Mouse (Mus musculus) neural tube, embryonic 13.5 days (tissue): ENCODE results near the gene Dhx58. TPM values are rescaled to one million over a fixed set of nuclear protein-coding genes. Genes with fewer than 3 reads are reported as not detected.
A peak's percentile ranks its signal among the peaks of the same experiment; 100 is the strongest.

Experiments
- ATAC-seq: fragments of 200-750 bp; cut with Nextera tagmentation; 2 replicates; pipeline ENCODE4 v1.8.0; 2017; ENCODE audit warnings: low read depth, mild to moderate bottlenecking, moderate TSS enrichment, moderate library complexity
- H3K27ac ChIP-seq: fragments of 300-500 bp; sonication (generic); replicated peaks from 2 replicates; pipeline ENCODE4 v1.5.1; 2015; ENCODE audit warnings: moderate library complexity, mild to moderate bottlenecking, inconsistent platforms
- H3K27me3 ChIP-seq: fragments of 300-500 bp; sonication (generic); 2 replicates; pipeline ENCODE4 v1.6.1; 2015; ENCODE audit warnings: mild to moderate bottlenecking, inconsistent platforms
- H3K36me3 ChIP-seq: fragments of 300-500 bp; sonication (generic); 2 replicates; pipeline ENCODE4 v1.6.1; 2015; ENCODE audit warnings: mild to moderate bottlenecking, inconsistent platforms
- H3K4me1 ChIP-seq: fragments of 300-500 bp; sonication (generic); replicated peaks from 2 replicates; pipeline ENCODE4 v1.6.1; 2015; ENCODE audit warnings: inconsistent platforms
- H3K4me2 ChIP-seq: fragments of 300-500 bp; sonication (generic); 2 replicates; pipeline ENCODE4 v1.6.1; 2015; ENCODE audit warnings: inconsistent platforms, mild to moderate bottlenecking, moderate library complexity
- H3K4me3 ChIP-seq: fragments of 300-500 bp; sonication (generic); 2 replicates; pipeline ENCODE4 v1.5.1; 2015; ENCODE audit warnings: mild to moderate bottlenecking, inconsistent platforms
- H3K9ac ChIP-seq: fragments of 300-500 bp; sonication (generic); 2 replicates; pipeline ENCODE4 v1.6.1; 2015; ENCODE audit warnings: moderate library complexity, mild to moderate bottlenecking, inconsistent platforms
- H3K9me3 ChIP-seq: fragments of 300-500 bp; sonication (generic); 2 replicates; pipeline ENCODE4 v1.6.1; 2016; ENCODE audit warnings: inconsistent platforms
- WGBS: fragments of 180-500 bp; shearing (Covaris S2); methylation state at CpG from one replicate; pipeline ENCODE4 v1.1.7; 2015; 5-methylcytosine and 5-hydroxymethylcytosine counted together
- polyA plus RNA-seq: library from polyadenylated mRNA; unstranded; fragments of >200 nt; fragmentation: Nextera tagmentation; extraction: Ambion mirVana; gene quantifications from 2 replicates; pipeline ENCODE4 v1.2.1, GENCODE M21; 2015

Dhx58 gene
- polyA plus RNA-seq = 2.1 and 4.1 TPM in 2 replicates

DNA sequence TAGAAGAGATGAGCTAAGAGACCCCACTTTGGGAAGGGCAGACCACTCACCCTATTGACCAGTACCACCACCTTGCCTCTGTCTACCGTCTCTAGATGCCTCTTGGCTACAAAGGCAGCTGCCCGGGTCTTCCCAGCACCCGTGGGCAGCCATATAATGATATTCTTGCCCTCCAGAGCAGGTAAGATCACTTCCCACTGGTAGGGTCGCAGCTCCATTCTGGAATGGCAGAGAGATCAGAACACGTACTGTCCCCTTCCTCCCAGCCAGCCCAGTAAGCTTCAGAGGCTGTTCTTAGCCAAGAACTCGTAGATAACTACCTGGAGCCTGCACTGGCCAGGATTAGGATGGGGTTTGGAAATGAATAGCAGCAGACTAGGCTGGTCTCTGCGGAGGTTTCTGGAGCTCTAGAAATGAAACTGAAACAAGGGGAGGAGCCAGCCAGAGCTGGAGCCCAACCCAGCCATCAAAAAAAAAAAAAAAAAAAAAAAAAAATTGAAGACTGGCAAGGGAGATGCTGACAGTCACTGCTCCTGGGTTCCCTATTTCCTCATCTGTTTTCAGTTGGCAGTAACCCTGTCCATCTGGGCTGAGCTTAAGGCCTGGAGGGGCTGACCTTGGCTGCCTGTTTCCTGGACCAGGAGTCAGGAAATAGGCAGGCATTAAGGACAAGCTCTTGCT is at the start of gene Dhx58:
Gene Dhx58, minus strand, starts transcription at position 421 of the 681 bp plus-strand sequence.
- Histone ChIP-seq H3K4me3 (no peak within 1 kb of the TSS), H3K27me3 (peaks cover 15% of the 10 kb centered on the region; the same call in 1 of the 2 replicates), H3K36me3 (peaks cover 47% of the 10 kb centered on the region), H3K4me1 (peaks cover 12% of the 10 kb centered on the region), H3K9me3 (no peaks in the 10 kb centered on the region), H3K9ac (no peak within 1 kb of the TSS), H3K4me2 (0 out of 2 replicates have a peak within 1 kb of the TSS, but pooled peaks have one; percentile 35), H3K27ac (no peak within 1 kb of the TSS)
- no peak for ATAC-seq
- 77% methylated on average over 7 of the region's 7 CpGs for WGBS

DNA sequence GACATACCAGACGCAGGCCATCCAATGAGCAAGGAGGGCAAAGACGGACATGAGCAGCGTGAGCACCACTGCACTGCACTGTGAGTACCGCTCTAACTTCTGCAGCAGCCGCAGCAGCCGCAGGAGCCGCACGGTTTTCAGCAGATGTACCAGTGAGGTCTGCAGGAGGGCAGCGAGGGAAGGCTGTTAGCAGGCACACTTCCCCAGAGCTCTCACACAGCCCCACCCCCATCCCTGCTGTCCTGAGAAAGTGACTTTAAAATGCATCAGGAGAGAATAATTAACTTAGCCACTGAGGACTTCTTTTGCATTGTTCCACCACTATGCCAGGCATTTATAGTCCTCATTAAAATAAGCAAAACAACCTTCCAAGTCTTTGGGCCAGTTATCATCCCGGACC is 48.2 kb upstream of the Dhx58 start:
- peaks cover 22% of the 10 kb centered on the region for H3K36me3 ChIP-seq
- no peak overlapping the region for H3K27ac ChIP-seq
- peaks cover 32% of the 10 kb centered on the region for H3K27me3 ChIP-seq
- peaks cover 4% of the 10 kb centered on the region; the same call in 1 of the 2 replicates for H3K4me1 ChIP-seq
- 16% methylated on average over 10 of the region's 10 CpGs for WGBS
- H3K4me3 ChIP-seq = no peak overlapping the region
- H3K4me2 ChIP-seq = no peak overlapping the region
- no peak for ATAC-seq
- H3K9ac ChIP-seq = no peak overlapping the region
- H3K9me3 ChIP-seq = no peaks in the 10 kb centered on the region

DNA sequence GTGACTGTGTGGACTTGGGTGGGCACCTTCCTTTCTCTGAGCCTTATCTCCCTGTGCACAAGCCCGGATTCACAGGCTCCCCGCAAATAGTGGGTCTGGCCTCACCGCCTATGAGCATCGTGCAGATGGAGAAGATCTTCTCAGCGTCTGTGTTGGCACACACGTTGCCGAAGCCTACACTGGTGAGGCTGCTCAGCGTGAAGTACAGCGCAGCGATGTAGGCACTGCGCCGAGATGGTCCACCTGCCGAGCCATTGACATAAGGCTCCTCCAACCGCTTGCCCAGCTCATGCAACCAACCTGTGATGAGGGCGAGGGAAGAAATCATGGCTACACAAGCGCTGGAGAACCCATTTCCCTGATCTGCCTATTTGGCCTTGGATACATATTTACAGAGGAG is 46.1 kb upstream of the Dhx58 start:
- H3K36me3 ChIP-seq = peaks cover 21% of the 10 kb centered on the region
- H3K4me1 ChIP-seq = peaks cover 4% of the 10 kb centered on the region; the same call in 1 of the 2 replicates
- no peak overlapping the region for H3K27ac ChIP-seq
- peaks cover 28% of the 10 kb centered on the region for H3K27me3 ChIP-seq
- H3K4me2 ChIP-seq = no peak overlapping the region
- 87% methylated on average over 16 of the region's 16 CpGs for WGBS
- no peak overlapping the region for H3K9ac ChIP-seq
- no peak overlapping the region for H3K4me3 ChIP-seq
- no peak for ATAC-seq
- H3K9me3 ChIP-seq = no peaks in the 10 kb centered on the region

DNA sequence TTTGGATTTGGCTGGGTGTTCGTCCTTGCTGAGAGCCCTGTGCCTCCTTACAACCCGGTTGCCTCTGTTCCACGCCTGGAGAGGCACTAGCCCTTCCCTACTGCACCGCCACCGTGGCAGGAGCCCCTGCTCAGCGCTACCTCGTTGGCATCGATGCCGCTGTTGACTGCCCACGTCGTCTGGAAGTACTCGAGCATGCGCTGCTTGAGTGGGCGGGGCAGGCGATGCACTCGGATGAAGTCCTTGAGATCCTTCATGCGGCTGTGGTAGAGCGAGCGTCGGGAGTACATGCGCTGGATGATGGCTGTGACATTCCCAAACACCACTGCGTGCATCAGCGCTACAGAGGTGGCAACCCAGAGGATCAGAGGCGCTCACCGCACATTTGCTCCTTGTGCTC is 45.4 kb upstream of the Dhx58 start:
- H3K27ac ChIP-seq = no peak overlapping the region
- peaks cover 15% of the 10 kb centered on the region for H3K36me3 ChIP-seq
- ATAC-seq = no peak
- H3K27me3 ChIP-seq = peaks cover 28% of the 10 kb centered on the region
- H3K4me1 ChIP-seq = peaks cover 4% of the 10 kb centered on the region; the same call in 1 of the 2 replicates
- H3K9ac ChIP-seq = no peak overlapping the region
- H3K4me2 ChIP-seq = no peak overlapping the region
- 52% methylated on average over 25 of the region's 25 CpGs for WGBS
- no peaks in the 10 kb centered on the region for H3K9me3 ChIP-seq
- no peak overlapping the region for H3K4me3 ChIP-seq

DNA sequence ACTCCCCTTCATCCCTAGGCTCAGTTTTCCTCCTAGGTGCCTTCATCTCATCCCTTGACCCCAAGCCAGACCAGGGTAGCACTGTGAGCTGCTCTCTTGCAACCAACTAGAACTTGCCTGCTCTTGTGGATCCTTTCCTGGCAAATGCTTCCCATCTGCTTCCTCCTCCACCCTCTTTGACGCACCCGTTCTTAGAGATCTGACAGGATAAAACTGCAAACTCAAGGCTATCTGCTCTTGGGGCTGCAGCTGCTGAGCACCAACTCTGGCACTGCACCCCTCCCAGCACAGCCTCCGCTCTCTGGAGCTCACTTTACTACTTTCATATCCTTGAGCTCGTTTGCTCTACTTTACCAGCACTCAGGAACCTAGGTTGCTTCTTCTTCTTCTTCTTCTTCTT is 44.5 kb upstream of the Dhx58 start:
- ATAC-seq = no peak
- Histone ChIP-seq H3K27me3 (peaks cover 28% of the 10 kb centered on the region), H3K4me2 (no peak overlapping the region), H3K4me3 (no peak overlapping the region), H3K9me3 (no peaks in the 10 kb centered on the region), H3K4me1 (peaks cover 4% of the 10 kb centered on the region; the same call in 1 of the 2 replicates), H3K36me3 (peaks cover 13% of the 10 kb centered on the region; the same call in 1 of the 2 replicates), H3K9ac (no peak overlapping the region), H3K27ac (no peak overlapping the region)
- 81% methylated on average over 4 of the region's 4 CpGs for WGBS

DNA sequence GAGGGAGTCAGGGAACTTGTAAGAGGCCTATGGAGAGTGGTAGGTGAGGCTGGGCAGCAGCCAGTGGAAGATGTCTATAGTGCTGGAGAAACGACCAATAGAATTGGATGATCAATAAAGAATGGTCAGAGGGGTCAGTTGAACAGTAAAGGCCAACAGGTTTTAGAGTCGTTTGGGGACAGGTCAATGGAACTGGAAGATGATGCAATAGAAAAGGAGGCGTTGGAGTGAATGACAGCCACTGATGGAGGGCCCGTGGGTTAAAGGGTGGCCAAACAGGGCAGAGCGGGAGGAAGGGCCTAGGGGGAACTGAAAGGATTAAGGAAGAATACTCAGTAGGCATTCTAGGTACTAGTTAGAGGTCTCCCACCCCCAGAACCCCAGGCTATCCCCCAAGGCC is 43.0 kb upstream of the Dhx58 start:
- ATAC-seq = no peak
- no peak overlapping the region for H3K4me3 ChIP-seq

DNA sequence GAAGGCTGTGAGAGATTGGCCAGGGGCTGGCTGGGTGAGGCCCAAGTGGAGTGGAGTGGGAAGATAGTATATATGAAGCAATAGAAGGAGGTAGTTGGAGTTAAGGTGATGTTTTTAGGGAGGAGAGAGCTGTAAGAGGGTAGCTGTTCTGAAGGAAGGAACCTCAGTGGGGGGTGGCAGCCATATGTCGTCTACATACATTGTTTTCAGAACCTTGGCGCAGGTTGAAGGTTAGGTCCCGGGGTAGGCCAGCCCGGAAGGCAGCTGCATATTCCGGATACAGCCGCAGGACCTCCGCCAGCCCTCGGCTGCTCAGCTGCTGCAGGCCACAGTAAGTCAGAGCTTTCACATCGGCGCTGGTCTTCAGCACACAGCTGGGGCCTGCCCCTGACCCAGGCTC is 42.5 kb upstream of the Dhx58 start:
- no peak overlapping the region for H3K4me3 ChIP-seq
- H3K27me3 ChIP-seq = peaks cover 25% of the 10 kb centered on the region
- ATAC-seq = no peak
- H3K4me1 ChIP-seq = no peaks in the 10 kb centered on the region; the same call in 1 of the 2 replicates
- H3K9me3 ChIP-seq = no peaks in the 10 kb centered on the region
- 82% methylated on average over 10 of the region's 10 CpGs for WGBS
- peaks cover 16% of the 10 kb centered on the region for H3K36me3 ChIP-seq
- H3K9ac ChIP-seq = no peak overlapping the region
- no peak overlapping the region for H3K27ac ChIP-seq
- H3K4me2 ChIP-seq = no peak overlapping the region

More for the DNA sequence above, 43.0 kb upstream of the Dhx58 start:
- H3K27ac ChIP-seq = no peak overlapping the region
- H3K4me2 ChIP-seq = no peak overlapping the region
- H3K9ac ChIP-seq = no peak overlapping the region
- peaks cover 2% of the 10 kb centered on the region; the same call in 1 of the 2 replicates for H3K4me1 ChIP-seq
- peaks cover 13% of the 10 kb centered on the region; the same call in 1 of the 2 replicates for H3K36me3 ChIP-seq
- no peaks in the 10 kb centered on the region for H3K9me3 ChIP-seq
- H3K27me3 ChIP-seq = peaks cover 27% of the 10 kb centered on the region
- 61% methylated on average over 5 of the region's 5 CpGs for WGBS

DNA sequence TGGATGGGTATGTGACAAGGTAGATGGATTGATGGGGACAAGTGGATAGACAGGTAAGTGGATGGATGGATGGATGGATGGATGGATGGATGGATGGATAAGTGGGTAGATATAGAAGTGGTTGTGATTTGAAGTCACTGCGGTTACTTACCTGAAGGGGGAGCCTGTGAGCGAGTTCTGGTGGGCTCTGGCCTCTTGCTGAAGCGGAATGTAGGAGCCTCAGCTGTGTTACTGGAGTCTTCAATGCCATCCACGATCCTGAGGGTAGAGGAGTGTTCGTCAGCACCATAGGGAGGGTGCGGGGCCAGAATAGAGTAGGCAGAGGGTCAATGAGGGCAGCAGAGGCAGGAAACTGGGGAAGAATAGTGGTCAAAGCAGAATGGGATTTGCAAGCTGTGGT is 41.0 kb upstream of the Dhx58 start:
- Histone ChIP-seq H3K4me1 (no peaks in the 10 kb centered on the region; the same call in 1 of the 2 replicates), H3K36me3 (peaks cover 20% of the 10 kb centered on the region), H3K27ac (no peak overlapping the region), H3K9me3 (no peaks in the 10 kb centered on the region), H3K9ac (0 out of 2 replicates have a peak overlapping the region, but pooled peaks have one; percentile 47), H3K4me3 (no peak overlapping the region), H3K27me3 (peaks cover 26% of the 10 kb centered on the region), H3K4me2 (no peak overlapping the region)
- 17% methylated on average over 6 of the region's 6 CpGs for WGBS
- ATAC-seq = no peak

DNA sequence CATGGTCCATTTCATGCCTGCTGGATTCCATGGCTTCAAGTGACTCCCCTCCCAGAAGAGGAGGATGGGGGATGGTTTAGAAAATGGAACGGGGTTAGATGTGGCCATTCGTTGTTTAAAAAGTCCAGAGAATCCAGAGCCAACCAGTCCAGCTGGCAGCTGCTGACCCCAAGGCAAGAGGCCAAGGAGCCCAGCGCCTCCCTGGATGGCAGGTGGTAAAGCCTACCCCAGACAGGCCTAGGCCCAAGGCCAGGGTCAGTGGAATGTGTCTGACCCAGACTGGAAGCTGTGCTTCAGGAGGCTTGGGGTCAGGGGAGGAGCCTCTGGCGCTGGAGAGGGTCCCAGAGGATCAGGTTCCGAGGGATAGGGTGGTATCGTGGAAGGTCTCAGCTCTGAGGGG is 37.3 kb upstream of the Dhx58 start:
- WGBS = 77% methylated on average over 6 of the region's 6 CpGs
- Histone ChIP-seq H3K9me3 (no peaks in the 10 kb centered on the region), H3K27ac (no peak overlapping the region), H3K4me2 (no peak overlapping the region), H3K4me3 (no peak overlapping the region), H3K4me1 (peaks cover 17% of the 10 kb centered on the region), H3K9ac (no peak overlapping the region), H3K36me3 (peaks cover 11% of the 10 kb centered on the region; the same call in 1 of the 2 replicates), H3K27me3 (peaks cover 5% of the 10 kb centered on the region; the same call in 1 of the 2 replicates)
- no peak for ATAC-seq

DNA sequence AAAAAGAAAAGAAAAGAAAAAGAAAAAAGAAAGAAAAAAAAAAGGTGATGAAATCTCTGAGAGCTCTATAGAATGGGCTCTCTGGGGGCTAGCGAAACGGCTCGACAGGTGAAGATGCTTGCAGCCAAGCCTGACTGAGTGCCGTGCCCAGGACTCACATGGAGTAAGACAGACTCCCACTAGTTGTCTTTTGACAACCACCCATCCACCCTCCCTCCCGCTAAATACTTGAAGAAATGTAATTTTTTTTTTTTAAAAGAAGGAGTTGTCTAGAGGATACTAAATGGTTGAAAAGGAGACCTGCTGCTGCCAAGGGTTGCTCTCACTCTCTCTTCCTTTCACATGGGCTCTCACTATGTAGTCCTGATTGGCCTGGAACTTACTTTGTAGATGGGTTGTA is 34.7 kb upstream of the Dhx58 start:
- Histone ChIP-seq H3K27me3 (peaks cover 5% of the 10 kb centered on the region; the same call in 1 of the 2 replicates), H3K27ac (peak overlapping the region; percentile 83)

DNA sequence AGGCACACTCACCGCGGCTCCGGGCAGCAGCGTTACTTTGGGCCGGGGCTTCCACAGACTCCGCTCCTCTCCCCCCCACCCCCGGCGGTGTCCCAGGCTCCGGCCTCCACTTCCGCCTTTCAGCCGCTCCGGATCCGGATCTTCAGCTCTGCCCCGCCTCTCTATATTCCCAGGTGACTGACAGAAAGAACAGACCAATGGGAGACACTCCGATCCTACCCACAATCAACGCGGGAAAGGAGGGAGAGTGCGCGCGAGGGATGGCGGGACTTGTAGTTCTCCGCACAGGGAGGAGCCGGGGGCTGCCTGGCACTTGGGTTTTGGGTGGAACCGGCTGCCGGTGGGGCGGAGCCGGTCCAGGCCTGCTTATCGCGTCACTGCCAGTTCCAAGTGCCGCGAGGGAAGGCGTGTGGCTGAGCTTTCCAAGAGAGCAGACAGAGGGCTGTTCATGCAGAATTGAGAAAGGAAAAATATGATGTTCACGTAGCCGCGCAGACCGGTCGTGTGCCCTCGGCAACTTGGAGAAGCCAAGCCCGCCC is 34.1 kb upstream of the Dhx58 start, which contains the start of gene Rab5c:
Gene Rab5c, minus strand, starts transcription at position 150 of the 539 bp plus-strand sequence.
- Histone ChIP-seq H3K4me3 (peak within 1 kb of the TSS; percentile 99), H3K27ac (peak within 1 kb of the TSS; percentile 83), H3K9me3 (no peaks in the 10 kb centered on the region), H3K27me3 (peaks cover 5% of the 10 kb centered on the region; the same call in 1 of the 2 replicates), H3K4me1 (peaks cover 25% of the 10 kb centered on the region), H3K36me3 (peaks cover 15% of the 10 kb centered on the region), H3K9ac (peak within 1 kb of the TSS; percentile 96), H3K4me2 (peak within 1 kb of the TSS; percentile 92)
- under 1% methylated on average over 38 of the region's 39 CpGs for WGBS
- ATAC-seq = peak; percentile 100

More for the DNA sequence above, 34.7 kb upstream of the Dhx58 start:
- Histone ChIP-seq H3K4me2 (peak overlapping the region; percentile 64), H3K9ac (peak overlapping the region; percentile 76), H3K4me3 (peak overlapping the region; percentile 99), H3K9me3 (no peaks in the 10 kb centered on the region), H3K36me3 (peaks cover 14% of the 10 kb centered on the region; the same call in 1 of the 2 replicates), H3K4me1 (peaks cover 25% of the 10 kb centered on the region)
- peak; percentile 20; the same call in 1 of the 2 replicates for ATAC-seq
- WGBS = 14% methylated on average over 5 of the region's 5 CpGs

DNA sequence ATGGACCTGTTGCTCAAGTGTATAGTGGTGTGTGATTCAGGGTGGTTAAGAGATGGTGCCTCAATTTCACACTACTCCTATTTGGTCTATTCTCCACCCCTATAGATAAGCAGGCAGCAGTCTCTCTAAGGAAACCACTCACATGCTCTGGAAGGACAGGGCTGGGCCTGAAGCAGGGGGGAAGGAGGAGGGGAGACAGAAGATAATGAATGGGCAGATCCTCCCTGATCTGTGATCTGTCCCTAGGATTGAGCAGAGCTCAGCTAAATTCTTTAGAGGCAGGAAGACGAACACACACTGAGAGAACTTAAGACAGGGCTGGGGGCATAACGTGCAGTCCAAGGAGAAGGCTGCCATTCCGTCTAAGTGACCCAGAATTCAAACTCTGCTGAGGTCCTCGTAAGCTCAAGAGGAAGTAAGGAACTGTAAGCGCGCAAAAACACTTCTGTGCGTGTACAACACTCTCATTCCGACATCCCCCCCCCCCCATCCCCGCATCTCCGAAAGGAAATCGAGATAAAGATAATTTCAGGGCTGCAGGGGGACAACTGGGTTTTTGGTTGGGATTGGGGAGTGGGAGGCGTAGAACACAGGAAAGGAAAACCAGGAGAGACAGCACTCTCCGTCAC is 33.1 kb upstream of the Dhx58 start:
- Histone ChIP-seq H3K36me3 (peaks cover 25% of the 10 kb centered on the region), H3K4me1 (peaks cover 25% of the 10 kb centered on the region), H3K9me3 (no peaks in the 10 kb centered on the region), H3K4me2 (peak overlapping the region; percentile 92), H3K4me3 (peak overlapping the region; percentile 99), H3K9ac (peak overlapping the region; percentile 96), H3K27me3 (peaks cover 5% of the 10 kb centered on the region; the same call in 1 of the 2 replicates), H3K27ac (peak overlapping the region; percentile 56; the same call in 1 of the 2 replicates)
- ATAC-seq = no peak
- 3% methylated on average over 13 of the region's 13 CpGs for WGBS
